Mouse (Mus musculus) testis, adult 2 months (tissue): Measurements from ENCODE around the gene Crtc1. TPM values are rescaled to one million over a fixed set of nuclear protein-coding genes. Genes with fewer than 3 reads are reported as not detected.

Source experiments
- H3K27ac ChIP-seq: fragments of 200-500 bp; 2 replicates; pipeline ENCODE4 v1.5.1; 2012; ENCODE audit warnings: low read depth, low read length; ENCODE audit not compliant: control insufficient read depth, insufficient read depth
- H3K27me3 ChIP-seq: fragments of 200-500 bp; 2 replicates; pipeline ENCODE4 v1.6.1; 2012; ENCODE audit warnings: mild to moderate bottlenecking, low read length, moderate library complexity; ENCODE audit not compliant: control insufficient read depth, insufficient read depth
- H3K36me3 ChIP-seq: fragments of 200-500 bp; 2 replicates; pipeline ENCODE4 v1.6.1; 2012; ENCODE audit warnings: mild to moderate bottlenecking, low read length; ENCODE audit not compliant: control insufficient read depth, insufficient read depth
- H3K4me1 ChIP-seq: fragments of 200-500 bp; 2 replicates; pipeline ENCODE4 v1.6.1; 2012; ENCODE audit warnings: low read length; ENCODE audit not compliant: control insufficient read depth, insufficient read depth
- H3K4me3 ChIP-seq: fragments of 200-500 bp; 2 replicates; pipeline ENCODE4 v1.5.1; 2012; ENCODE audit warnings: low read depth, mild to moderate bottlenecking, low read length, moderate library complexity, mixed read lengths; ENCODE audit not compliant: control insufficient read depth
- CTCF ChIP-seq: fragments of 200-500 bp; IDR thresholded peaks from 2 replicates; pipeline ENCODE4 v1.5.1; 2012; ENCODE audit warnings: low read depth, mild to moderate bottlenecking, inconsistent platforms, low read length, moderate library complexity; ENCODE audit not compliant: control insufficient read depth, insufficient read depth, insufficient replicate concordance
- POLR2A ChIP-seq: fragments of 200-500 bp; IDR thresholded peaks from 2 replicates; pipeline ENCODE4 v1.6.1; 2012; ENCODE audit warnings: low read depth, mild to moderate bottlenecking, inconsistent platforms, low read length, moderate library complexity; ENCODE audit not compliant: control insufficient read depth
- polyA plus RNA-seq: library from polyadenylated mRNA; depleted of rRNA; stranded (reverse); fragments of >200 nt; gene quantifications from 2 replicates; pipeline ENCODE4 v1.2.3, GENCODE M21; 2012

The Crtc1 gene
- polyA plus RNA-seq, 1 experiment = 12.3 TPM

GRCm38 (mm10) chr8:70395649-70396048 is 43.7 kb downstream of the Crtc1 start:
- Histone ChIP-seq H3K4me3 (no peak overlapping the region), H3K4me1 (no peaks in the 10 kb centered on the region), H3K27me3 (no peaks in the 10 kb centered on the region), H3K27ac (no peak overlapping the region), H3K36me3 (no peaks in the 10 kb centered on the region)
- TF ChIP-seq POLR2A = no peak
- no peak for TF ChIP-seq CTCF

DNA sequence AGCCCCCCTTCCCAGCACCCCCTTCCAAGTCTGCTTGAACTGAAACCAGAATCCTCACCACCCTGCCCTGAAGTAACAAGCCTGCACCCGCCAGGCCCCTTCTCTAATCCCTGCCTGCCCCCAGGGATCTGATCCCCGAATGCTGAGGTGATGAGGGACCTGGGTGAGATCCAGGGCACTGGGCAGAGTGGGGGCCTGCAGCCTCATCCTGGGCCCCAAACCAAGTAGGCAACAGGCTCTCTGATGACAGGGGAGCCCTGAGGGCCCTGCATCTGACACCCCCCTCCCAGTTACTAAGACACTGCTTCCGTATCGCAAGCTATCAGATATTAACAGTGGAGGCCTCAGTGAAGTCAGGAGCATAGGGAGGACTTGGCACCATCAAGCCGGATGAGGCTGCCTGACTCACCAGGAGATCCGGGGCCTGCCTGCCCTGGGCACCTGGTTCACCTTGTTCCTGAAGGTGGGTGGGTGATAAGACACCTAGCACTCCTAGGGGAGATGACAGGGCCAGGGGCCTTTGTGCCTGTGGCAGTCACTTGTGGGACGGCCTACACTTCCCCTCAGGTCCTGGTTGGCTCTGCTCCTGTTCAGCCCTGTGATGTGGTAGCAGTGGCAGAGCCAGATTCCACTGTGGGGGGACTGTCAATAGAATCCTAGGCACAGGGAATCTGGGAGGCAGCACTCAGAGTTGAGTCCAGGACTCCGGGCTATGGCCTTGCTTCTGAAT is 44.9 kb downstream of the Crtc1 start:
- Histone ChIP-seq H3K4me1 (no peaks in the 10 kb centered on the region), H3K4me3 (no peak overlapping the region), H3K36me3 (no peaks in the 10 kb centered on the region), H3K27ac (no peak overlapping the region), H3K27me3 (no peaks in the 10 kb centered on the region)
- TF ChIP-seq CTCF (no peak), POLR2A (no peak)

DNA sequence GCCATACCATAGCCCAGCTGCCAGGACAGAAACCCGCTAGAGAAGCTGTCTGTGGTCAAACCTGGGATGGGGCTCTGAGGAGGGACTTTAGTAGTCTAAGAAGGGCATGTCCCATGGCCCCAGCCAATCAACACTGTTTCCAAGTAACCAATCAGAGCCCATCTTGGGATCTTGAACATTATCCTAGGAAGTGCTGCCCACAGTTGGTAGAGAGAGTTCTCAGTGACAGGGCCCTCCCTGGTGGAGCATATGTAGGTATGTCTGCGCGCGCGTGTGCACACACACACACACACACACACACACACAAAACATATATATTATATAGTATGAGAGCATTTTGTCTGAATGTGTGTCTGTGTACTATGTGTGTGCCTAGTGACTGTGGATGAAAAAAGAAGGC is 46.3 kb downstream of the Crtc1 start:
- H3K27ac ChIP-seq = no peak overlapping the region
- no peak overlapping the region for H3K4me3 ChIP-seq
- H3K27me3 ChIP-seq = no peaks in the 10 kb centered on the region
- no peaks in the 10 kb centered on the region for H3K4me1 ChIP-seq
- H3K36me3 ChIP-seq = no peaks in the 10 kb centered on the region
- no peak for TF ChIP-seq CTCF
- no peak for TF ChIP-seq POLR2A

DNA sequence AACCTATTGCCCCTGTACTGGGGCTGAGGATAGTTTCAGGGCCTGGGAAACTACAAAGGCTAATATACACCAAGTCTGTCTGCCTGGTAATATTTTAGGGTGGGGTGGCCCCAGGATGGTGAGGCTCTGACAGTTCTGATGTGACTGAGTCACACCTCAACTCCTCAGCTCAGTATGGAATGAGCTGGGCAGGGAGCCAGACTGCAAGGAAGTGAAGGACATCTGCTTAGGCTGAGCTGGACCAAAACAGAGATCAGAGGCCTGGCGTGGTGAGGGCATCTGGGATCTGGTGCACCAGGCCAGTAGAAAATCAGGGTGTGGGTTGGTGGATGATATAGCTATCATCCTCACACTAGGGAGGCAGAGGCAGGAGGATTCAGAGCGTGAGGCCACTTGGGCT is 49.7 kb downstream of the Crtc1 start:
- no peaks in the 10 kb centered on the region for H3K27me3 ChIP-seq
- H3K27ac ChIP-seq = no peak overlapping the region
- H3K36me3 ChIP-seq = no peaks in the 10 kb centered on the region
- no peak overlapping the region for H3K4me3 ChIP-seq
- TF ChIP-seq POLR2A (no peak), CTCF (no peak)
- no peaks in the 10 kb centered on the region for H3K4me1 ChIP-seq

DNA sequence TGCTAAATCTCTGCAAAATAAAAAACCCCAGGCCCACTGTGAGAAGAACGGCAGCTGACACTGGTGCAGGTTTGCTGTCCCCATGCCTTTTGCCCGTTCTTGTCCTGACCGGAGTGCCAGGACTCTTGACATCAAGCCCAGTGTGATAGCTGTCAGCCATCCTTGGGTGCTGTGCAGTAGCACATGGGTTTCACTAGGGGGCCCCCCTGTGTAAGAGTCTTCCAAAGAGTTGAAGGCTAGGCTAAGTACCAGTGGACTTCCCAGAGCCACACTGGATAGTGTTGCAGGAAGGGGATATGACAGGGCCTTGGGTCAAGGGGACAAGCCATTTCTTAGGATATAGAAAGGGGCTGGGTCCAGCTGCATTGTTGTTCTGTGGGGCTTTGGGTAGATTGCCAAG is 56.1 kb downstream of the Crtc1 start:
- TF ChIP-seq CTCF (peak; percentile 59; the same call in 1 of the 2 replicates), POLR2A (no peak)
- no peaks in the 10 kb centered on the region for H3K4me1 ChIP-seq
- H3K36me3 ChIP-seq = no peaks in the 10 kb centered on the region
- H3K27ac ChIP-seq = no peak overlapping the region
- H3K4me3 ChIP-seq = no peak overlapping the region
- H3K27me3 ChIP-seq = no peaks in the 10 kb centered on the region

- no peak overlapping the region for H3K27ac ChIP-seq
- no peak for TF ChIP-seq CTCF
- no peak for TF ChIP-seq POLR2A
- peaks cover 18% of the 10 kb centered on the region for H3K4me1 ChIP-seq
- no peak overlapping the region for H3K4me3 ChIP-seq
- H3K27me3 ChIP-seq = no peaks in the 10 kb centered on the region
- no peaks in the 10 kb centered on the region; the same call in 1 of the 2 replicates for H3K36me3 ChIP-seq
Observed at GRCm38 (mm10) chr8:70380069-70380468, 59.3 kb downstream of the Crtc1 start.

DNA sequence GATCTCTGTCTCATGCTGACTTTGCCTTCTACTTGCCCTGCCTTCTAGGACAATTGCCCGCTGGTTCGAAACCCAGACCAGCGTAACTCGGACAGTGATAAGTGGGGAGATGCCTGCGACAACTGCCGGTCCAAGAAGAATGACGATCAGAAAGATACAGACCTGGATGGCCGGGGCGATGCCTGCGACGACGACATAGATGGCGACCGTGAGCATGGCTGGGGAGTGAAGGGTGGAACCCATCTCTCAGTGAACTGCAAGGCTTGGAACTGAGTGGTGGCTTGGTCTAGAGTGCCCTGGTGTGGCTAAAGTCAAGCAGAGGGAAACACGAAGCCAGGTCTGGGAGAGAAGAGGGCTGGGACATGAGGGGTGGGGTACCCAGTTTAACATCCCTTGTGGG is 62.3 kb downstream of the Crtc1 start:
- Histone ChIP-seq H3K27ac (no peak overlapping the region), H3K27me3 (no peaks in the 10 kb centered on the region), H3K36me3 (no peaks in the 10 kb centered on the region; the same call in 1 of the 2 replicates), H3K4me3 (peak overlapping the region; percentile 89), H3K4me1 (peaks cover 44% of the 10 kb centered on the region)
- TF ChIP-seq POLR2A (no peak), CTCF (no peak)

- H3K27me3 ChIP-seq = no peaks in the 10 kb centered on the region
- TF ChIP-seq POLR2A (no peak), CTCF (no peak)
- peaks cover 44% of the 10 kb centered on the region for H3K4me1 ChIP-seq
- H3K27ac ChIP-seq = no peak overlapping the region
- H3K4me3 ChIP-seq = peak overlapping the region; percentile 89
- H3K36me3 ChIP-seq = no peaks in the 10 kb centered on the region; the same call in 1 of the 2 replicates
Observed at GRCm38 (mm10) chr8:70376275-70376741, 63.1 kb downstream of the Crtc1 start.
